Mouse (Mus musculus): ENCODE results near the gene Mrpl10.

DNA sequence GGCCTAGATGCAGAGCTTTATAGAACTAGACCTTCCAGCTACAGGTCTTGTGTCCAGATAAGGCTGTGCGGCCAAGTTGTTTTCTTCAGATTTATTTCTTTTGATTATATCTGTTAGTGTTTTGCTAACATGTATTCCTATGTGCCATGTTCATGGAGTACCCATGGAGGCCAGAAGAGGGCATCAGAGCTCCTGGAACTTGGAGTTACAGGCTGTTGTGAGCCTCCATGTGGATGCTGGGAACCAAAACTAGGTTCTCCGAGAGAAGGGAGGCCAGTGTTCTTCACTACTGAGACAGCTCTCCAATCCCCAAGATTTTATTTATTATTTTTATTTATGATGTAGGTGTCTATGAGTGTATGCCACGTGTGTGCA lies 22.5 kb downstream of the Mrpl10 start:
- TF ChIP-seq POLR2A (IDR thresholded peaks at IDR 0.05; ENCODE audit: insufficient read length, low read depth) (no peak), MAX (IDR thresholded peaks at IDR 0.05; ENCODE audit: low read depth) (no peak), E2F4 (IDR thresholded peaks at IDR 0.05; ENCODE audit: insufficient read depth) (no peak), TCF12 (IDR thresholded peaks at IDR 0.05; ENCODE audit: insufficient read depth, poor library complexity, severe bottlenecking) (no peak), CEBPB (IDR thresholded peaks at IDR 0.05; ENCODE audit: insufficient read depth, poor library complexity, severe bottlenecking) (no peak), MYOD1 (IDR thresholded peaks at IDR 0.05; ENCODE audit: control insufficient read depth in 1 of 3, insufficient read length in 2 of 3, low read depth in 2 of 3) (no peak), USF1 (IDR thresholded peaks at IDR 0.05; ENCODE audit: low read depth) (no peak), MYOG (IDR thresholded peaks at IDR 0.05; ENCODE audit: control insufficient read depth in 1 of 3, insufficient read depth in 1 of 3, insufficient read length in 2 of 3, low read depth in 2 of 3) (no peak), POLR2AphosphoS2 (IDR thresholded peaks at IDR 0.05; ENCODE audit: insufficient read length, low read depth) (no peak), TCF3 (IDR thresholded peaks at IDR 0.05; ENCODE audit: insufficient read length, low read depth) (no peak)

Measured in myocyte (in vitro differentiated cells).